Mouse (Mus musculus) cerebellum, postnatal 25 days (tissue): Measurements from ENCODE around the gene Hoxc10.

Experiments
- DNase-seq, 2 experiments: peaks; one replicate each; pipeline ENCODE4 v3.0.0; 2021; ENCODE audit warnings: mixed read lengths in 2 of 2

Gene Hoxc10

GRCm38 (mm10) chr15:102966776-102967311, at the start of gene Hoxc10:
Hoxc10 (plus strand) TSS chr15:102966796.
- DNase-seq: no peak

GRCm38 (mm10) chr15:102917972-102918572, 48.5 kb upstream of the Hoxc10 start:
- DNase-seq: no peak

GRCm38 (mm10) chr15:102918611-102919265, 47.9 kb upstream of the Hoxc10 start:
- DNase-seq: no peak

- no peak for DNase-seq
Observed at GRCm38 (mm10) chr15:102919336-102920180, 47.0 kb upstream of the Hoxc10 start.

GRCm38 (mm10) chr15:102920619-102921018, 46.0 kb upstream of the Hoxc10 start:
- DNase-seq: no peak

- DNase-seq: no peak
Observed at GRCm38 (mm10) chr15:102921053-102922011, 45.3 kb upstream of the Hoxc10 start, which contains the start of gene Hoxc13. Hoxc13 (plus strand) TSS chr15:102921103.

- no peak for DNase-seq
Observed at GRCm38 (mm10) chr15:102922012-102922362, 44.6 kb upstream of the Hoxc10 start.

GRCm38 (mm10) chr15:102922636-102923500, 43.7 kb upstream of the Hoxc10 start:
- DNase-seq: no peak

GRCm38 (mm10) chr15:102927032-102927645, 39.5 kb upstream of the Hoxc10 start:
- DNase-seq: no peak

- no peak for DNase-seq
Observed at GRCm38 (mm10) chr15:102931706-102932358, 34.8 kb upstream of the Hoxc10 start.

GRCm38 (mm10) chr15:102934438-102934837, 32.2 kb upstream of the Hoxc10 start:
- DNase-seq: no peak

- no peak for DNase-seq
Observed at GRCm38 (mm10) chr15:102934897-102935296, 31.7 kb upstream of the Hoxc10 start.

GRCm38 (mm10) chr15:102936279-102936972, 30.2 kb upstream of the Hoxc10 start, which contains the start of gene Hoxc12:
Hoxc12 (plus strand) TSS chr15:102936757.
- DNase-seq: no peak

- DNase-seq: no peak
Observed at GRCm38 (mm10) chr15:102937036-102937666, 29.4 kb upstream of the Hoxc10 start.

- no peak for DNase-seq
Observed at GRCm38 (mm10) chr15:102939256-102940155, 27.1 kb upstream of the Hoxc10 start.

GRCm38 (mm10) chr15:102942739-102943467, 23.7 kb upstream of the Hoxc10 start:
- DNase-seq: no peak

GRCm38 (mm10) chr15:102943468-102943813, 23.2 kb upstream of the Hoxc10 start:
- DNase-seq: no peak
